Mouse (Mus musculus): ENCODE data around the gene Rab11fip3.
"Not testable (repeated sequence)": the region's sequence is repeated elsewhere in the genome, so short reads cannot be mapped to it uniquely, and the experiment has no call there.

Rab11fip3 gene

GRCm38 (mm10) chr17:26068831-26069739 lies at the start of gene Rab11fip3:
Rab11fip3 (minus strand) TSS chr17:26069555.
- DNase-seq, result peak; percentile 96

- DNase-seq, result no peak
These were observed 47.3 kb upstream of the Rab11fip3 start for GRCm38 (mm10) chr17:26116503-26117258.

GRCm38 (mm10) chr17:26115956-26116487 lies 46.7 kb upstream of the Rab11fip3 start:
- no peak for DNase-seq

GRCm38 (mm10) chr17:26115205-26115898 lies 46.0 kb upstream of the Rab11fip3 start:
- DNase-seq, result no peak

- DNase-seq, result not testable (repeated sequence)
These were observed 45.1 kb upstream of the Rab11fip3 start for GRCm38 (mm10) chr17:26114461-26114860.

- no peak for DNase-seq
These were observed 44.7 kb upstream of the Rab11fip3 start for GRCm38 (mm10) chr17:26114061-26114460.

GRCm38 (mm10) chr17:26113181-26113948 lies 44.0 kb upstream of the Rab11fip3 start, which contains the start of gene Tmem8:
Tmem8 (plus strand) TSS chr17:26113299.
- peak; percentile 84 to 86 for DNase-seq

- DNase-seq, result no peak
These were observed 43.4 kb upstream of the Rab11fip3 start for GRCm38 (mm10) chr17:26112751-26113150.

GRCm38 (mm10) chr17:26111722-26112121 lies 42.4 kb upstream of the Rab11fip3 start:
- DNase-seq, result no peak

- no peak for DNase-seq
These were observed 41.7 kb upstream of the Rab11fip3 start for GRCm38 (mm10) chr17:26111024-26111423.

GRCm38 (mm10) chr17:26110156-26110555 lies 40.8 kb upstream of the Rab11fip3 start:
- DNase-seq, result no peak

GRCm38 (mm10) chr17:26105619-26106018 lies 36.3 kb upstream of the Rab11fip3 start:
- no peak for DNase-seq

- no peak for DNase-seq
These were observed 32.1 kb upstream of the Rab11fip3 start for GRCm38 (mm10) chr17:26101478-26101877.

GRCm38 (mm10) chr17:26100166-26100565 lies 30.8 kb upstream of the Rab11fip3 start:
- no peak for DNase-seq

- peak in 1 of 2 experiments; percentile 61 for DNase-seq
These were observed 30.0 kb upstream of the Rab11fip3 start for GRCm38 (mm10) chr17:26099316-26099715.

- no peak for DNase-seq
These were observed 29.1 kb upstream of the Rab11fip3 start for GRCm38 (mm10) chr17:26098461-26098860.

GRCm38 (mm10) chr17:26095121-26095740 lies 25.9 kb upstream of the Rab11fip3 start, which contains the start of gene Nme4:
Nme4 (minus strand) TSS chr17:26095602.
- DNase-seq, result peak; percentile 76 to 81

GRCm38 (mm10) chr17:26094531-26095110 lies 25.3 kb upstream of the Rab11fip3 start:
- no peak for DNase-seq

- DNase-seq, result peak; percentile 95 to 98
These were observed 20.7 kb upstream of the Rab11fip3 start, which contains the start of gene Decr2 for GRCm38 (mm10) chr17:26089905-26090632. Decr2 (minus strand) TSS chr17:26090337.

GRCm38 (mm10) chr17:26087059-26087564 lies 17.8 kb upstream of the Rab11fip3 start:
- no peak for DNase-seq
